Comparison of ENCODE assay signal across 8 mouse cellular contexts in genomic region chr13:31810693-31811541, GRCm38 (mm10). TPM values are rescaled to one million over a fixed set of nuclear protein-coding genes. Genes with fewer than 3 reads are reported as not detected.
DNase-seq lines count a peak whose midpoint lies in the region; ATAC-seq and TF ChIP-seq lines count a peak whose summit lies in the region.

No protein-coding gene starts in this region.

- H3K9ac ChIP-seq in embryonic facial prominence, embryonic 11.5 days (replicated peaks; ENCODE audit: low read length): peak overlapping the region; percentile 75
- H3K9ac ChIP-seq in hindbrain, embryonic 14.5 days: peak overlapping the region; percentile 40
- no peak overlapping the region for H3K9ac ChIP-seq in liver, postnatal 0 days (replicated peaks)

- H3K9me3 ChIP-seq in embryonic facial prominence, embryonic 11.5 days (replicated peaks; ENCODE audit: control insufficient read depth, low read length): no peaks in the 10 kb centered on the region
- no peaks in the 10 kb centered on the region for H3K9me3 ChIP-seq in hindbrain, embryonic 14.5 days (ENCODE audit: control insufficient read depth, low read length)
- no peaks in the 10 kb centered on the region for H3K9me3 ChIP-seq in liver, postnatal 0 days (ENCODE audit: low read length)

- intact Hi-C loops in left cerebral cortex, postnatal 14 days (cut with DNase I): no loop called here

- TF ChIP-seq CTCF in liver, postnatal 0 days (IDR thresholded peaks at IDR 0.05; ENCODE audit: low read depth): no peak

- DNase-seq in right cerebral cortex, postnatal 4 days: peak; percentile 16
- DNase-seq in right cerebral cortex, postnatal 25 days: no peak
- peak; percentile 74 for DNase-seq in embryonic facial prominence, embryonic 11.5 days (ENCODE audit: low spot score)
- DNase-seq in hindbrain, embryonic 14.5 days (ENCODE audit: low spot score): no peak
- no peak for DNase-seq in liver, postnatal 0 days
- DNase-seq in urinary bladder, postnatal 25 days (ENCODE audit: low spot score): peak; percentile 44
- DNase-seq in left cerebral cortex, postnatal 14 days (ENCODE audit: low spot score in 2 of 2): no peak
- no peak for DNase-seq in spleen, postnatal 36 days (ENCODE audit: low spot score in 2 of 2)

- H3K36me3 ChIP-seq in embryonic facial prominence, embryonic 11.5 days (replicated peaks; ENCODE audit: control insufficient read depth, insufficient read depth, low read depth, low read length): no peaks in the 10 kb centered on the region; the same call in 1 of the 2 replicates
- H3K36me3 ChIP-seq in hindbrain, embryonic 14.5 days (replicated peaks; ENCODE audit: control insufficient read depth, insufficient read depth): no peaks in the 10 kb centered on the region
- H3K36me3 ChIP-seq in liver, postnatal 0 days (replicated peaks; ENCODE audit: insufficient read depth, low read length): no peaks in the 10 kb centered on the region

- H3K4me2 ChIP-seq in embryonic facial prominence, embryonic 11.5 days (ENCODE audit: low read depth, low read length): peak overlapping the region; percentile 70
- peak overlapping the region; percentile 44 for H3K4me2 ChIP-seq in hindbrain, embryonic 14.5 days (replicated peaks)
- H3K4me2 ChIP-seq in liver, postnatal 0 days (ENCODE audit: low read depth, low read length): peak overlapping the region; percentile 61

- peaks cover 4% of the 10 kb centered on the region; the same call in 1 of the 2 replicates for H3K4me1 ChIP-seq in embryonic facial prominence, embryonic 11.5 days (ENCODE audit: control insufficient read depth, insufficient read depth, low read length)
- peaks cover 14% of the 10 kb centered on the region; the same call in 1 of the 2 replicates for H3K4me1 ChIP-seq in hindbrain, embryonic 14.5 days (replicated peaks; ENCODE audit: control insufficient read depth, insufficient read depth, low read length)
- peaks cover 19% of the 10 kb centered on the region for H3K4me1 ChIP-seq in liver, postnatal 0 days (ENCODE audit: insufficient read depth)

- H3K4me3 ChIP-seq in embryonic facial prominence, embryonic 11.5 days (ENCODE audit: low read depth, low read length): peak overlapping the region; percentile 46
- H3K4me3 ChIP-seq in hindbrain, embryonic 14.5 days (replicated peaks; ENCODE audit: low read length): peak overlapping the region; percentile 33
- peak overlapping the region; percentile 35 for H3K4me3 ChIP-seq in liver, postnatal 0 days (ENCODE audit: low read depth, low read length)

- WGBS in embryonic facial prominence, embryonic 11.5 days: under 1% methylated on average over 42 of the region's 65 CpGs
- 1% methylated on average over 57 of the region's 65 CpGs for WGBS in hindbrain, embryonic 14.5 days
- 3% methylated on average over 43 of the region's 65 CpGs for WGBS in liver, postnatal 0 days (ENCODE audit: insufficient replicate concordance)

- 0 out of 2 replicates have a peak, but pooled peaks have one; percentile 30 for ATAC-seq in embryonic facial prominence, embryonic 11.5 days (replicated peaks; ENCODE audit: insufficient number of reproducible peaks, low FRiP score, low TSS enrichment, low read depth)
- no peak for ATAC-seq in hindbrain, embryonic 14.5 days (ENCODE audit: low FRiP score)
- no peak for ATAC-seq in liver, postnatal 0 days

- no peak for TF ChIP-seq EP300 in liver, postnatal 0 days (IDR thresholded peaks at IDR 0.05; ENCODE audit: low read depth)

- peaks cover 29% of the 10 kb centered on the region for H3K27me3 ChIP-seq in embryonic facial prominence, embryonic 11.5 days (ENCODE audit: control insufficient read depth, insufficient read depth, low read length)
- H3K27me3 ChIP-seq in hindbrain, embryonic 14.5 days (ENCODE audit: control insufficient read depth, insufficient read depth, low read length): peaks cover 94% of the 10 kb centered on the region
- H3K27me3 ChIP-seq in liver, postnatal 0 days (ENCODE audit: insufficient read depth, low read length): peaks cover 88% of the 10 kb centered on the region

- H3K27ac ChIP-seq in embryonic facial prominence, embryonic 11.5 days (replicated peaks; ENCODE audit: low read depth, low read length): peak overlapping the region; percentile 79
- peak overlapping the region; percentile 32; the same call in 1 of the 2 replicates for H3K27ac ChIP-seq in hindbrain, embryonic 14.5 days
- H3K27ac ChIP-seq in liver, postnatal 0 days (ENCODE audit: low read depth): no peak overlapping the region

RNA-seq across cellular contexts. Expression of gene Foxc1, which starts 4.5 kb away (rescaled TPM):
- polyA plus RNA-seq in embryonic facial prominence, embryonic 11.5 days (2014; fragmentation: Nextera tagmentation; extraction: Ambion mirVana): 9.3 and 10.6 TPM in 2 replicates
- polyA plus RNA-seq in hindbrain, embryonic 14.5 days (2014; fragmentation: Nextera tagmentation; extraction: Ambion mirVana): 2.3 and 2.9 TPM in 2 replicates
- 0.02 TPM in 1 of 2 replicates, not detected in the other for polyA plus RNA-seq in liver, postnatal 0 days (2015; fragmentation: Nextera tagmentation; extraction: Ambion mirVana)
- total RNA-seq in left cerebral cortex, postnatal 14 days (2021): 1 to 10 TPM; 6.1 to 6.9 TPM

Comparison
In these comparisons a context has a peak if more than half of its experiments do, and no peak if none do; other contexts are left out.
1. DNase-seq: peak in right cerebral cortex, postnatal 4 days (single experiment), embryonic facial prominence, embryonic 11.5 days (single experiment) and urinary bladder, postnatal 25 days (single experiment); none in right cerebral cortex, postnatal 25 days (single experiment), hindbrain, embryonic 14.5 days (single experiment), liver, postnatal 0 days (single experiment), left cerebral cortex, postnatal 14 days (0 of 2) and spleen, postnatal 36 days (0 of 2).
2. Peak in every context shown above with its lines, with median percentiles within 50 percentile points of each other: H3K4me2 ChIP-seq and H3K4me3 ChIP-seq.